Mouse (Mus musculus) cortical plate, adult 2 months (tissue): ENCODE data around the gene Eepd1.

Experiments
- CTCF ChIP-seq: fragments of 200-500 bp; IDR thresholded peaks from 2 replicates; pipeline ENCODE4 v1.5.1; 2011; ENCODE audit warnings: mild to moderate bottlenecking, control low read depth, low read length; ENCODE audit not compliant: insufficient read depth; ENCODE audit errors: extremely low read depth
- POLR2A ChIP-seq: fragments of 200-500 bp; IDR thresholded peaks from 2 replicates; pipeline ENCODE4 v1.6.1; 2011; ENCODE audit warnings: mild to moderate bottlenecking, low read length, control low read depth; ENCODE audit not compliant: insufficient read depth; ENCODE audit errors: extremely low read depth

DNA sequence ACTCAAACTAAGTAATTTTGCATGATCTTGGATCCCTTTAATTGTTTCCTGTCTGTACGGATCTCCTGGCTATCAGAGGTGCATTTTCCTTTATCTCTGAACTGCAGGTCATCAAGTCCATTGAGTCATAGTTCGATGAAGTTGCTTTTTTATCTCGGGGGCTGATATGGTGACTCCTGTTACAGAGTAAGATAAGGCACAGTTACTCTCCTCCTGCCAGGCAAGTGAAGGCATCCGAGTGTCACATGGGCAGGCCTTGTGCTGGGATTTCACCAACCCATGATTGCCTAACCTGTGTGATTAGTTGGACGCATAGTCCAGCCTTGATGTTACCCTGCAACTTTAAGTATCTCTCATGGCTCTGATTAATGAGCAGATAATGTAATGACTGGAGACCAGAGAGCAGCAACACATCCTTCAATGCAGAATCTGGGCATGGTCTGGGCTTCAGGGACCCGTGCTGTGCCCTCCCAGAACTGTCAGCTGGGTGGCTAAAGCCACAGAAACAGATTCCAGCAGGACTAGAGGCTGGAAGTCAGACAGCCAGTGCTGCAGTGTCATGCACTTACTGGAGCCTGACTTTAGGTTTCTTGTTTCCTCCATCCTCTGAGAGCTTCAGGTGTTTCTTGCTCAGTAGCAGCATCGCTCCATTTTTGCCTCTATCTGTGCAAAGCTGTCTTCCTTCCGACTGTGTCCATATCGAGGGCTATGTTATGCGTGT lies 20.4 kb upstream of the Eepd1 start:
- TF ChIP-seq CTCF (no peak), POLR2A (no peak)
